Mouse (Mus musculus): ENCODE measurements around the gene Cbr4.

DNA sequence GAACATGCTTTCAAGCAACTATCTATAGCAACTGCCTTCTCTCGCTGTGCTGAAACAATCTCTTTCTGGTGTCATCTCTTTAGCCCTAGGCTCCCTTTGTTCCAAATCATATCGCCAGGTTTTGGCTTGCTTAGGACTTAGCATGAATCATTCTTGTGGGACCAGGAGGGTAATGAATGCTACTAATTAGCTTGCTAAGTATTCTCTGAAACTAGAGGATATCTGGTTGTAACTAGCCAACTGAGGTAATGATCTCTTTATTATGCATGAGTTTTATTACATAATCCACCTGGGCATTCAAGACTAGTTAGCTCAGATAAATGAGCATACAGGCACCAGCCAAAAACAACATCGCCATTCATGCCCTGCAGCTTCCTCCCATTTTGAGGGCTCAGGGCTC is 44.5 kb upstream of the Cbr4 start:
- TF ChIP-seq CTCF (IDR thresholded peaks at IDR 0.05; ENCODE audit: borderline replicate concordance, insufficient read depth, low read length) (no peak), POLR2A (IDR thresholded peaks at IDR 0.05; ENCODE audit: low read depth, low read length) (no peak)
